Mouse (Mus musculus): ENCODE data around the gene Nudt5. TPM values are rescaled to one million over a fixed set of nuclear protein-coding genes. Genes with fewer than 3 reads are reported as not detected.

Gene Nudt5
- total RNA-seq, 1 experiment from 2014 or later, result 12.9 TPM

GRCm38 (mm10) chr2:5851116-5851515 is 6.3 kb downstream of the Nudt5 start:
- no peak for ATAC-seq (replicated peaks; ENCODE audit: insufficient number of reproducible peaks, low FRiP score, low TSS enrichment, poor library complexity, severe bottlenecking)

- ATAC-seq (replicated peaks; ENCODE audit: insufficient number of reproducible peaks, low FRiP score, low TSS enrichment, poor library complexity, severe bottlenecking), result no peak
Measured at GRCm38 (mm10) chr2:5851866-5852265, 7.0 kb downstream of the Nudt5 start.

GRCm38 (mm10) chr2:5862834-5863233 is 18.0 kb downstream of the Nudt5 start, which contains the start of gene Gm13199:
Gene Gm13199 (minus strand): TSS chr2:5862934.
- ATAC-seq (replicated peaks; ENCODE audit: insufficient number of reproducible peaks, low FRiP score, low TSS enrichment, poor library complexity, severe bottlenecking), result no peak

GRCm38 (mm10) chr2:5867681-5868080 is 22.9 kb downstream of the Nudt5 start:
- ATAC-seq (replicated peaks; ENCODE audit: insufficient number of reproducible peaks, low FRiP score, low TSS enrichment, poor library complexity, severe bottlenecking), result no peak

GRCm38 (mm10) chr2:5869746-5870145 is 24.9 kb downstream of the Nudt5 start:
- no peak for ATAC-seq (replicated peaks; ENCODE audit: insufficient number of reproducible peaks, low FRiP score, low TSS enrichment, poor library complexity, severe bottlenecking)

GRCm38 (mm10) chr2:5877446-5877845 is 32.6 kb downstream of the Nudt5 start:
- ATAC-seq (replicated peaks; ENCODE audit: insufficient number of reproducible peaks, low FRiP score, low TSS enrichment, poor library complexity, severe bottlenecking), result no peak

- ATAC-seq (replicated peaks; ENCODE audit: insufficient number of reproducible peaks, low FRiP score, low TSS enrichment, poor library complexity, severe bottlenecking), result no peak
Measured at GRCm38 (mm10) chr2:5888865-5889264, 44.0 kb downstream of the Nudt5 start.

- no peak for ATAC-seq (replicated peaks; ENCODE audit: insufficient number of reproducible peaks, low FRiP score, low TSS enrichment, poor library complexity, severe bottlenecking)
Measured at GRCm38 (mm10) chr2:5889412-5889811, 44.6 kb downstream of the Nudt5 start.

GRCm38 (mm10) chr2:5894296-5894695 is 49.5 kb downstream of the Nudt5 start:
- no peak for ATAC-seq (replicated peaks; ENCODE audit: insufficient number of reproducible peaks, low FRiP score, low TSS enrichment, poor library complexity, severe bottlenecking)

GRCm38 (mm10) chr2:5894843-5895570 is 50.2 kb downstream of the Nudt5 start, which contains the start of gene Sec61a2:
Gene Sec61a2 (minus strand): TSS chr2:5895432.
- ATAC-seq (replicated peaks; ENCODE audit: insufficient number of reproducible peaks, low FRiP score, low TSS enrichment, poor library complexity, severe bottlenecking), result peak; percentile 99

GRCm38 (mm10) chr2:5900145-5900544 is 55.3 kb downstream of the Nudt5 start:
- peak; percentile 41; the same call in 1 of the 2 replicates for ATAC-seq (replicated peaks; ENCODE audit: insufficient number of reproducible peaks, low FRiP score, low TSS enrichment, poor library complexity, severe bottlenecking)

- no peak for ATAC-seq (replicated peaks; ENCODE audit: insufficient number of reproducible peaks, low FRiP score, low TSS enrichment, poor library complexity, severe bottlenecking)
Measured at GRCm38 (mm10) chr2:5906092-5906491, 61.3 kb downstream of the Nudt5 start.

GRCm38 (mm10) chr2:5906625-5907024 is 61.8 kb downstream of the Nudt5 start:
- ATAC-seq (replicated peaks; ENCODE audit: insufficient number of reproducible peaks, low FRiP score, low TSS enrichment, poor library complexity, severe bottlenecking), result peak; percentile 64

- ATAC-seq (replicated peaks; ENCODE audit: insufficient number of reproducible peaks, low FRiP score, low TSS enrichment, poor library complexity, severe bottlenecking), result no peak
Measured at GRCm38 (mm10) chr2:5911282-5911965, 66.6 kb downstream of the Nudt5 start.

Other genes starting within 250 kb of the Nudt5 start
- gene Camk1d, start 130.5 kb upstream of the Nudt5 start, total RNA-seq (2017), result 24.0 to 36.7 TPM (median 29.4 TPM) in 3 replicates
- 68.7 to 107 TPM (median 85.6 TPM) in 3 replicates for gene Cdc123, start 145 bp downstream of the Nudt5 start, total RNA-seq (2017)
- gene Gm13199, start 17.9 kb downstream of the Nudt5 start, total RNA-seq (2017), result not detected in 3 replicates
- gene Sec61a2, start 50.4 kb downstream of the Nudt5 start, total RNA-seq (2017), result 19.5 to 23.4 TPM (median 20.7 TPM) in 3 replicates
- gene Dhtkd1, start 97.8 kb downstream of the Nudt5 start, total RNA-seq (2017), result not detected in 3 replicates
- 22.8 to 45.3 TPM (median 26.3 TPM) in 3 replicates for gene Upf2, start 106.5 kb downstream of the Nudt5 start, total RNA-seq (2017)

All from monocyte, adult 5-6 weeks (primary cell).